Mouse (Mus musculus): ENCODE results near the gene Wdr90. TPM values are rescaled to one million over a fixed set of nuclear protein-coding genes. Genes with fewer than 3 reads are reported as not detected.

The Wdr90 gene
- polyA plus RNA-seq, 1 experiment from 2014 or later: 24.9 TPM

- peaks cover 12% of the 10 kb centered on the region for H3K4me1 ChIP-seq
- no peak overlapping the region for H3K9ac ChIP-seq
- WGBS: 76% methylated on average over 4 of the region's 4 CpGs
- no peak overlapping the region for H3K4me3 ChIP-seq
- H3K27ac ChIP-seq: no peak overlapping the region
- ATAC-seq (ENCODE audit: low FRiP score, low read depth): no peak
- H3K9me3 ChIP-seq: no peaks in the 10 kb centered on the region
- no peak overlapping the region for H3K4me2 ChIP-seq (replicated peaks)
- peaks cover 69% of the 10 kb centered on the region for H3K27me3 ChIP-seq
- no peaks in the 10 kb centered on the region for H3K36me3 ChIP-seq
Observed at GRCm38 (mm10) chr17:25806507-25806906, 54.8 kb downstream of the Wdr90 start.

GRCm38 (mm10) chr17:25802825-25803517 is 58.3 kb downstream of the Wdr90 start:
- Histone ChIP-seq H3K9me3 (no peaks in the 10 kb centered on the region), H3K4me3 (no peak overlapping the region), H3K27me3 (peaks cover 38% of the 10 kb centered on the region), H3K9ac (peak overlapping the region; percentile 50; the same call in 1 of the 2 replicates), H3K36me3 (no peaks in the 10 kb centered on the region), H3K27ac (no peak overlapping the region), H3K4me2 (replicated peaks) (no peak overlapping the region), H3K4me1 (peaks cover 2% of the 10 kb centered on the region; the same call in 1 of the 2 replicates)
- WGBS: 11% methylated on average over 10 of the region's 10 CpGs
- no peak for ATAC-seq (ENCODE audit: low FRiP score, low read depth)

- H3K4me2 ChIP-seq (replicated peaks): no peak overlapping the region
- no peak overlapping the region for H3K27ac ChIP-seq
- H3K4me1 ChIP-seq: peaks cover 14% of the 10 kb centered on the region
- no peak overlapping the region for H3K4me3 ChIP-seq
- 10% methylated on average over 6 of the region's 6 CpGs for WGBS
- no peak overlapping the region for H3K9ac ChIP-seq
- no peaks in the 10 kb centered on the region for H3K9me3 ChIP-seq
- no peak for ATAC-seq (ENCODE audit: low FRiP score, low read depth)
- H3K27me3 ChIP-seq: peaks cover 24% of the 10 kb centered on the region
- no peaks in the 10 kb centered on the region for H3K36me3 ChIP-seq
Observed at GRCm38 (mm10) chr17:25801029-25801428, 60.3 kb downstream of the Wdr90 start.

GRCm38 (mm10) chr17:25796951-25797369 is 64.3 kb downstream of the Wdr90 start, which contains the start of gene Metrn:
TSS of gene Metrn (minus strand) at chr17:25797136.
- Histone ChIP-seq H3K36me3 (no peaks in the 10 kb centered on the region), H3K4me1 (peaks cover 39% of the 10 kb centered on the region), H3K27me3 (peaks cover 5% of the 10 kb centered on the region; the same call in 1 of the 2 replicates), H3K4me3 (peak within 1 kb of the TSS; percentile 77), H3K9ac (peak within 1 kb of the TSS; percentile 81), H3K4me2 (replicated peaks) (peak within 1 kb of the TSS; percentile 91), H3K27ac (peak within 1 kb of the TSS; percentile 17; the same call in 1 of the 2 replicates), H3K9me3 (no peaks in the 10 kb centered on the region)
- WGBS: under 1% methylated on average over 35 of the region's 35 CpGs
- peak; percentile 85 for ATAC-seq (ENCODE audit: low FRiP score, low read depth)

GRCm38 (mm10) chr17:25796211-25796771 is 65.0 kb downstream of the Wdr90 start:
- H3K27ac ChIP-seq: peak overlapping the region; percentile 17; the same call in 1 of the 2 replicates

GRCm38 (mm10) chr17:25795609-25796092 is 65.7 kb downstream of the Wdr90 start, which contains the start of gene AC134908.4:
TSS of gene AC134908.4 (minus strand) at chr17:25795659.
- 8% methylated on average over 6 of the region's 6 CpGs for WGBS
- Histone ChIP-seq H3K9ac (peak within 1 kb of the TSS; percentile 81), H3K4me1 (peaks cover 51% of the 10 kb centered on the region), H3K4me3 (peak within 1 kb of the TSS; percentile 77), H3K9me3 (no peaks in the 10 kb centered on the region), H3K36me3 (no peaks in the 10 kb centered on the region), H3K27me3 (no peaks in the 10 kb centered on the region), H3K4me2 (replicated peaks) (peak within 1 kb of the TSS; percentile 91), H3K27ac (0 out of 2 replicates have a peak within 1 kb of the TSS, but pooled peaks have one; percentile 17)
- ATAC-seq (ENCODE audit: low FRiP score, low read depth): no peak

More at GRCm38 (mm10) chr17:25796211-25796771, 65.0 kb downstream of the Wdr90 start:
- 0 out of 2 replicates have a peak, but pooled peaks have one; percentile 3 for ATAC-seq (ENCODE audit: low FRiP score, low read depth)
- Histone ChIP-seq H3K36me3 (no peaks in the 10 kb centered on the region), H3K4me2 (replicated peaks) (peak overlapping the region; percentile 91), H3K9me3 (no peaks in the 10 kb centered on the region), H3K27me3 (peaks cover 1% of the 10 kb centered on the region; the same call in 1 of the 2 replicates), H3K9ac (peak overlapping the region; percentile 81), H3K4me1 (peaks cover 45% of the 10 kb centered on the region), H3K4me3 (peak overlapping the region; percentile 77)
- under 1% methylated on average over 37 of the region's 37 CpGs for WGBS

GRCm38 (mm10) chr17:25794998-25795397 is 66.3 kb downstream of the Wdr90 start:
- H3K9ac ChIP-seq: peak overlapping the region; percentile 81; the same call in 1 of the 2 replicates
- H3K36me3 ChIP-seq: no peaks in the 10 kb centered on the region; the same call in 1 of the 2 replicates
- H3K9me3 ChIP-seq: no peaks in the 10 kb centered on the region
- 0 out of 2 replicates have a peak overlapping the region, but pooled peaks have one; percentile 77 for H3K4me3 ChIP-seq
- H3K4me1 ChIP-seq: peaks cover 54% of the 10 kb centered on the region
- no peak overlapping the region for H3K27ac ChIP-seq
- WGBS: 82% methylated on average over 17 of the region's 17 CpGs
- H3K27me3 ChIP-seq: no peaks in the 10 kb centered on the region
- peak overlapping the region; percentile 91 for H3K4me2 ChIP-seq (replicated peaks)
- ATAC-seq (ENCODE audit: low FRiP score, low read depth): no peak

Small RNAs within 50 kb of the gene (microRNA-seq; reads per million reads assigned to microRNA genes)
- gene Mir3082: 0.52 reads per million

Other genes with a start within 250 kb of the Wdr90 start
- gene Gng13, start 144.3 kb downstream of the Wdr90 start, polyA plus RNA-seq (2015; fragmentation: Nextera tagmentation; extraction: Ambion mirVana): 1.7 and 2.6 TPM in 2 replicates
- 32.2 and 34.8 TPM in 2 replicates for gene Chtf18, start 134.1 kb downstream of the Wdr90 start, polyA plus RNA-seq (2015; fragmentation: Nextera tagmentation; extraction: Ambion mirVana)
- gene Rpusd1, start 133.8 kb downstream of the Wdr90 start, polyA plus RNA-seq (2015; fragmentation: Nextera tagmentation; extraction: Ambion mirVana): 25.8 and 27.0 TPM in 2 replicates
- gene Mslnl, start 125.5 kb downstream of the Wdr90 start, polyA plus RNA-seq (2015; fragmentation: Nextera tagmentation; extraction: Ambion mirVana): not detected in 2 replicates
- gene Msln, start 107.1 kb downstream of the Wdr90 start, polyA plus RNA-seq (2015; fragmentation: Nextera tagmentation; extraction: Ambion mirVana): not detected in 2 replicates
- gene Narfl, start 87.7 kb downstream of the Wdr90 start, polyA plus RNA-seq (2015; fragmentation: Nextera tagmentation; extraction: Ambion mirVana): 25.5 and 25.7 TPM in 2 replicates
- 85.1 and 98.6 TPM in 2 replicates for gene Haghl, start 75.8 kb downstream of the Wdr90 start, polyA plus RNA-seq (2015; fragmentation: Nextera tagmentation; extraction: Ambion mirVana)
- 0.27 and 0.31 TPM in 2 replicates for gene Ccdc78, start 74.9 kb downstream of the Wdr90 start, polyA plus RNA-seq (2015; fragmentation: Nextera tagmentation; extraction: Ambion mirVana)
- gene Fam173a, start 68.6 kb downstream of the Wdr90 start, polyA plus RNA-seq (2015; fragmentation: Nextera tagmentation; extraction: Ambion mirVana): 65.5 and 73.1 TPM in 2 replicates
- gene AC134908.4, start 65.8 kb downstream of the Wdr90 start, polyA plus RNA-seq (2015; fragmentation: Nextera tagmentation; extraction: Ambion mirVana): 2.2 TPM in 1 of 2 replicates, not detected in the other
- 50.7 and 52.5 TPM in 2 replicates for gene Metrn, start 64.4 kb downstream of the Wdr90 start, polyA plus RNA-seq (2015; fragmentation: Nextera tagmentation; extraction: Ambion mirVana)
- 2.2 and 2.8 TPM in 2 replicates for gene Fbxl16, start 52.4 kb downstream of the Wdr90 start, polyA plus RNA-seq (2015; fragmentation: Nextera tagmentation; extraction: Ambion mirVana)
- 25.2 and 27.7 TPM in 2 replicates for gene Wdr24, start 37.9 kb downstream of the Wdr90 start, polyA plus RNA-seq (2015; fragmentation: Nextera tagmentation; extraction: Ambion mirVana)
- 57.9 and 60.7 TPM in 2 replicates for gene Jmjd8, start 32.6 kb downstream of the Wdr90 start, polyA plus RNA-seq (2015; fragmentation: Nextera tagmentation; extraction: Ambion mirVana)
- gene Stub1, start 28.1 kb downstream of the Wdr90 start, polyA plus RNA-seq (2015; fragmentation: Nextera tagmentation; extraction: Ambion mirVana): 359 and 366 TPM in 2 replicates
- 1.4 and 1.6 TPM in 2 replicates for gene Rhbdl1, start 24.2 kb downstream of the Wdr90 start, polyA plus RNA-seq (2015; fragmentation: Nextera tagmentation; extraction: Ambion mirVana)
- 1.5 and 1.9 TPM in 2 replicates for gene Gm20683, start 19.7 kb downstream of the Wdr90 start, polyA plus RNA-seq (2015; fragmentation: Nextera tagmentation; extraction: Ambion mirVana)
- 25.7 and 26.8 TPM in 2 replicates for gene Rhot2, start 16.6 kb downstream of the Wdr90 start, polyA plus RNA-seq (2015; fragmentation: Nextera tagmentation; extraction: Ambion mirVana)
- 9.8 and 12.2 TPM in 2 replicates for gene Mcrip2, start 7.3 kb upstream of the Wdr90 start, polyA plus RNA-seq (2015; fragmentation: Nextera tagmentation; extraction: Ambion mirVana)
- 56.1 and 56.2 TPM in 2 replicates for gene Mettl26, start 13.6 kb upstream of the Wdr90 start, polyA plus RNA-seq (2015; fragmentation: Nextera tagmentation; extraction: Ambion mirVana)
- gene Wfikkn1, start 19.4 kb upstream of the Wdr90 start, polyA plus RNA-seq (2015; fragmentation: Nextera tagmentation; extraction: Ambion mirVana): 0.41 and 0.57 TPM in 2 replicates
- 33.4 and 37.6 TPM in 2 replicates for gene Rab40c, start 58.2 kb upstream of the Wdr90 start, polyA plus RNA-seq (2015; fragmentation: Nextera tagmentation; extraction: Ambion mirVana)
- 50.2 and 50.5 TPM in 2 replicates for gene Pigq, start 83.4 kb upstream of the Wdr90 start, polyA plus RNA-seq (2015; fragmentation: Nextera tagmentation; extraction: Ambion mirVana)
- gene Nhlrc4, start 83.5 kb upstream of the Wdr90 start, polyA plus RNA-seq (2015; fragmentation: Nextera tagmentation; extraction: Ambion mirVana): not detected in 2 replicates
- 0.19 and 0.31 TPM in 2 replicates for gene A930017K11Rik, start 91.1 kb upstream of the Wdr90 start, polyA plus RNA-seq (2015; fragmentation: Nextera tagmentation; extraction: Ambion mirVana)
- gene Capn15, start 124.3 kb upstream of the Wdr90 start, polyA plus RNA-seq (2015; fragmentation: Nextera tagmentation; extraction: Ambion mirVana): 24.8 and 25.4 TPM in 2 replicates
- gene Rab11fip3, start 208.1 kb upstream of the Wdr90 start, polyA plus RNA-seq (2015; fragmentation: Nextera tagmentation; extraction: Ambion mirVana): 19.5 and 20.5 TPM in 2 replicates
- gene Decr2, start 228.8 kb upstream of the Wdr90 start, polyA plus RNA-seq (2015; fragmentation: Nextera tagmentation; extraction: Ambion mirVana): 35.3 and 36.2 TPM in 2 replicates
- gene Nme4, start 234.1 kb upstream of the Wdr90 start, polyA plus RNA-seq (2015; fragmentation: Nextera tagmentation; extraction: Ambion mirVana): 125 and 135 TPM in 2 replicates

Data from limb, embryonic 13.5 days (tissue).